ENCODE assay signal across 22 mouse cellular contexts in genomic region chr10:118607418-118607817, GRCm38 (mm10).
"Had no signal": no experiment of that assay in that cellular context is flagged by ENCODE, and none has a peak within 500 bp of the region (broad histone marks: within the 10 kb centered on the region; RNA-seq: fewer than 3 reads in every experiment).

No protein-coding gene starts in this region.

- ATAC-seq: forebrain, embryonic 13.5 days; forebrain, embryonic 14.5 days; forebrain, embryonic 15.5 days; forebrain, embryonic 16.5 days; forebrain, postnatal 0 days had no signal

- DNase-seq: cerebellum, adult 18-20 months; cerebellum, adult 2 months; cerebellum, adult 8-10 months; cerebellum, adult 9-10 months; cerebellum, adult 9-11 months; cerebellum, postnatal 10 days; cerebellum, postnatal 14 days; cerebellum, postnatal 25 days; cerebellum, postnatal 36 days; embryo, embryonic 11 days; forebrain, postnatal 0 days; gastrocnemius, adult 2 months; gastrocnemius, postnatal 10 days; gastrocnemius, postnatal 14 days; gastrocnemius, postnatal 25 days; gastrocnemius, postnatal 36 days; heart, adult 18-20 months; heart, adult 2 months had no signal
